Mouse (Mus musculus) neural tube, embryonic 14.5 days (tissue): ENCODE data around the gene Dvl2. TPM values are rescaled to one million over a fixed set of nuclear protein-coding genes. Genes with fewer than 3 reads are reported as not detected.

Source experiments
- ATAC-seq: fragments of 200-750 bp; cut with Nextera tagmentation; 2 replicates; pipeline ENCODE4 v1.8.0; 2017; ENCODE audit warnings: low read depth, mild to moderate bottlenecking, moderate TSS enrichment, moderate library complexity
- H3K27ac ChIP-seq: fragments of 300-500 bp; sonication (generic); 2 replicates; pipeline ENCODE4 v1.5.1; 2014; ENCODE audit warnings: low read depth, mild to moderate bottlenecking, control low read depth, low read length, moderate library complexity, mixed read lengths
- H3K27me3 ChIP-seq: fragments of 300-500 bp; sonication (generic); 2 replicates; pipeline ENCODE4 v1.6.1; 2014; ENCODE audit warnings: low read length; ENCODE audit not compliant: control insufficient read depth, insufficient read depth
- H3K36me3 ChIP-seq: fragments of 300-500 bp; sonication (generic); 2 replicates; pipeline ENCODE4 v1.6.1; 2014; ENCODE audit warnings: low read length, mixed read lengths; ENCODE audit not compliant: control insufficient read depth, insufficient read depth
- H3K4me1 ChIP-seq: fragments of 300-500 bp; sonication (generic); 2 replicates; pipeline ENCODE4 v1.6.1; 2014; ENCODE audit warnings: low read length; ENCODE audit not compliant: control insufficient read depth, insufficient read depth
- H3K4me2 ChIP-seq: fragments of 300-500 bp; sonication (generic); 2 replicates; pipeline ENCODE4 v1.6.1; 2014; ENCODE audit warnings: mild to moderate bottlenecking, low read depth, low read length, control low read depth
- H3K4me3 ChIP-seq: fragments of 300-500 bp; sonication (generic); 2 replicates; pipeline ENCODE4 v1.5.1; 2014; ENCODE audit warnings: low read depth, low read length, control low read depth, mixed read lengths
- H3K9ac ChIP-seq: fragments of 300-500 bp; sonication (generic); replicated peaks from 2 replicates; pipeline ENCODE4 v1.6.1; 2014; ENCODE audit warnings: low read depth, mild to moderate bottlenecking, control low read depth, low read length, mixed read lengths
- H3K9me3 ChIP-seq: fragments of 300-500 bp; sonication (generic); 2 replicates; pipeline ENCODE4 v1.6.1; 2016; ENCODE audit warnings: low read length; ENCODE audit not compliant: control insufficient read depth
- WGBS: fragments of 180-500 bp; shearing (Covaris S2); extraction: QIAGEN DNeasy Blood & Tissue Kit; methylation state at CpG from one replicate; pipeline ENCODE4 v1.1.7; 2014; 5-methylcytosine and 5-hydroxymethylcytosine counted together
- polyA plus RNA-seq: library from polyadenylated mRNA; unstranded; fragments of >200 nt; fragmentation: Nextera tagmentation; extraction: Ambion mirVana; gene quantifications from 2 replicates; pipeline ENCODE4 v1.2.1, GENCODE M21; 2014

Dvl2 gene
- polyA plus RNA-seq, 1 experiment from 2014 or later, result 19.0 TPM

DNA sequence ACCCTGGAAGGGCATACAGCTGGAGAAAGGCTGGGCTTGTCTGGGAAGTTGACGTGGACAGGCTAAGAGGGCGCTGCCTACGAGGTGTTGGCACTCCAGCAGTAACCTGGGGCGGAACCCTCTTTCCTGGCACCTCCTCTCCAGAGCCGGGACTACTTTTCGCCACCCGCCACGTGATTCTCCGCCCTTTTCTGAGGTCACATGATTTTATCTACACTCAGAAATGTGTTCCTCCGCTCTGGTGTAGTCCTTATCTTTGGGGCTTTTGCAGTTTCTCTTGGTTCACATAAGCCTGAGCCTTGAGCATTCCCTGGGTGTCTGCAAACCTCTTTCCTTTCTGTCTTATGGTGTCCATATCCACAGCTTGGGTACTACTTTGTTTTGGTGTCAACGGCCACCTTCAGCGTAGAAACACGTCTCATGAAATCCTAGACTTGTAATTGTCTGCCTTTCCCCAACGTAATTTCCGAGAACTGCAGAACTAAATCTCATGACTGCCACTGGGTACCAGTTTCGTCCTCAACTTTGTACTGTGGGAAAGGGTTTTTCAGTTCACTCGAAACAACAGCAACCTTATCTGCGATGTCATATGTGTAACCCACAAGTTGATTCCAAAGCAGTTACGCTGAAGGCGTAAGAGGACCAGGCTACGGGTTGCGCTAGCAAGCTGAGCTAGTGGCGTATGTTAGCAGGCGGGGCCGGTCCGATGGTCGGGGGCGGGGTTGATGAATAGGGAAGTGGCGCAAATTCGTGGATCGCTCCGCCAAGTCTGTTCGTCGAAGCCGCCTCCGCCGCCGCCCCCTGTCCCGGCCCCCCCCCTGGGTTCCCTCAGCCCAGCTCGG is 9.3 kb upstream of the Dvl2 start, which contains the start of gene Gabarap:
Gabarap (plus strand) TSS at position 294 of the 842 bp plus-strand sequence.
- H3K27ac ChIP-seq, result peak within 1 kb of the TSS; percentile 90
- H3K4me2 ChIP-seq, result peak within 1 kb of the TSS; percentile 78
- WGBS, result under 1% methylated on average over 40 of the region's 40 CpGs
- peak; percentile 74 for ATAC-seq
- H3K27me3 ChIP-seq, result no peaks in the 10 kb centered on the region
- peak within 1 kb of the TSS; percentile 55 for H3K4me3 ChIP-seq
- peaks cover 12% of the 10 kb centered on the region; the same call in 1 of the 2 replicates for H3K4me1 ChIP-seq
- H3K9ac ChIP-seq, result peak within 1 kb of the TSS; percentile 76
- H3K9me3 ChIP-seq, result no peaks in the 10 kb centered on the region
- peaks cover 43% of the 10 kb centered on the region for H3K36me3 ChIP-seq

DNA sequence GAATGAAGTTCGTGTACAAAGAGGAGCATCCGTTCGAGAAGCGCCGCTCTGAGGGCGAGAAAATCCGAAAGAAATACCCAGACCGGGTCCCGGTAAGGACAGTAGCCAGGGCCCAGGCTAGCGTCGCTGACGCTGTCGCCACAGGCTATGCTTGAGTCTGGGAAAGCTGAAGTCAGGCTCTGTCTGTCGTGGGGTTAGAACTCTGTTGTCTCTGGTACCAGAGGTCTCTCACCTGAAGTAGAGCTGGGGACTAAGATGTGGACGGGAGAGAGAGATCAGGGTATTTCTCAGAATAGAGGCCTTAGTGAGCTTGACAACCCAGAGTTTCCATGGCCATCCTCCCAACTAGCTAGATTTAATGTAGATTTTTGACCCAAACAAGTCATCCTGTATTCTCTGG is 8.7 kb upstream of the Dvl2 start:
- Histone ChIP-seq H3K9me3 (no peaks in the 10 kb centered on the region), H3K27ac (peak overlapping the region; percentile 90), H3K4me3 (peak overlapping the region; percentile 55), H3K36me3 (peaks cover 37% of the 10 kb centered on the region), H3K27me3 (no peaks in the 10 kb centered on the region), H3K4me2 (peak overlapping the region; percentile 78), H3K9ac (peak overlapping the region; percentile 76), H3K4me1 (peaks cover 12% of the 10 kb centered on the region; the same call in 1 of the 2 replicates)
- WGBS, result under 1% methylated on average over 15 of the region's 15 CpGs
- no peak for ATAC-seq

DNA sequence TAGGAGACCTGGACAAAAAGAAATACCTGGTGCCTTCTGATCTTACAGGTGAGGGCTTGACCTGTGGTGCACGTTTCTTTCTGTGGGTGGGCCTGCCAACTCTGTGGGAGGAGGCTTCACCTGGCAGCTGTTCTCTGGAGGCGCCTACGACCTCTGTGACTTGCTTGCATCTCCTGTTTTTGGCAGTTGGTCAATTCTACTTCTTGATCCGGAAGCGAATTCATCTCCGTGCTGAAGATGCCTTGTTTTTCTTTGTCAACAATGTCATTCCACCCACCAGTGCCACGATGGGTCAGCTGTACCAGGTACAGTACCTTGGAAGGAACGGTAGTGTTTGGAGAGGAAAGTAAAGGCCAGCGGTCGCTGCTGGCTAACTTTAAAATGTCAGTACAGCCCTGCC is 8.0 kb upstream of the Dvl2 start:
- WGBS, result 87% methylated on average over 10 of the region's 10 CpGs
- H3K9me3 ChIP-seq, result no peaks in the 10 kb centered on the region
- H3K4me2 ChIP-seq, result peak overlapping the region; percentile 78
- H3K27ac ChIP-seq, result no peak overlapping the region
- H3K4me3 ChIP-seq, result peak overlapping the region; percentile 55
- ATAC-seq, result no peak
- no peaks in the 10 kb centered on the region for H3K27me3 ChIP-seq
- H3K36me3 ChIP-seq, result peaks cover 37% of the 10 kb centered on the region
- peaks cover 14% of the 10 kb centered on the region; the same call in 1 of the 2 replicates for H3K4me1 ChIP-seq
- peak overlapping the region; percentile 76; the same call in 1 of the 2 replicates for H3K9ac ChIP-seq

DNA sequence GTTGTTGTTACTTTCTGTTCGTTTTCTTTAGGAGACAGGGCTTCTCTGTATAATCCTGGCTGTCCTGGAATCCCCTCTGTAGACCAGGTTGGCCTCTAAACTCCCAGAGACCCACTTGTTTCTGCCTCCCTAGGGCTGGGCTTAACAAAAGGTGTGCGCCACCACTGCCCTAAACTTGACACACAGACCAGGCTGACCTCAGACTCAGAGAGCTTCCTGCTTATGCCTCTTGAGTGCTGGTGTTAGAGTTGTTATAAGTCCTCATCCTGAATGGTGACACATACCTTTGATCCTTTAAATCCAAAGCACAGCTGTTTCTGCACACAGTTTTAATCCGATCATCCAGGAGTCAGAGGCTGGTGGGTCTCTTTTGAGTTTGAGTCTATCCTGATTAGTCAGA is 7.5 kb upstream of the Dvl2 start:
- H3K9ac ChIP-seq, result no peak overlapping the region
- H3K9me3 ChIP-seq, result no peaks in the 10 kb centered on the region
- H3K36me3 ChIP-seq, result peaks cover 32% of the 10 kb centered on the region
- peaks cover 19% of the 10 kb centered on the region; the same call in 1 of the 2 replicates for H3K4me1 ChIP-seq
- H3K4me3 ChIP-seq, result peak overlapping the region; percentile 55; the same call in 1 of the 2 replicates
- peak overlapping the region; percentile 78; the same call in 1 of the 2 replicates for H3K4me2 ChIP-seq
- whole genome bisulfite sequencing, result 90% methylated on average over 3 of the region's 3 CpGs
- ATAC-seq, result no peak
- no peaks in the 10 kb centered on the region for H3K27me3 ChIP-seq
- H3K27ac ChIP-seq, result no peak overlapping the region

DNA sequence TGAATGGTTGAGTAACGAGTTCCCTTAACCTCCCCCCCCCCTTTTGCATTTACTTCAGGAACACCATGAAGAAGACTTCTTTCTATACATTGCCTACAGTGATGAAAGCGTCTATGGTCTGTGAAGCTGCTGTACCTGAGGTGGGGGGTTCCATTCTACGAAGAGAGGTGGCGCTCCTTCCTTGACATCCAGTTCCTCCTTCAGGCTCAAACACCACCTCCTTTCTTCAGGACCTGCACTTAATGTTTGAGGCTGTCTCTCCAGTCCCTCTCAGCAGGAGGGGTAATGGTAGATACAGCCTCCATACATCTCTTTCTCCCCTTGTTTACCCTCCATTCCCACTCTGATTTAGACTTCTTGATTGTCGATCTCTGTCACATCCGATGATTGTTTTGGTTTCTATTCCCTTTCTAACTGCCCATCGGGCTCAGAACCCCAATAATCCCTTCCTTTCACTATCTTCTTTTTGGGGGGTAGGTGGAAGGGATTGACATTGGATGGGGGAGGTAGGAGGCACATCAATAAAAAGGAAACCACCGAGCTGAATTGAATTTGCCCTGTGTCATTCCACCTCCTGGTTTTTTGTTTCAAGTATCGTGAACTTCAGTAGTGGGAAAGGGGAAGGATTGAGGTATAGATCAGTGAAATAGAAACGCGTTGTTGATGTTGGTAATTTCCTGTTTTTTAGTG is 5.8 kb upstream of the Dvl2 start:
- H3K9me3 ChIP-seq, result no peaks in the 10 kb centered on the region
- no peak overlapping the region for H3K27ac ChIP-seq
- no peak overlapping the region for H3K4me3 ChIP-seq
- no peak for ATAC-seq
- no peaks in the 10 kb centered on the region for H3K27me3 ChIP-seq
- no peak overlapping the region for H3K4me2 ChIP-seq
- H3K36me3 ChIP-seq, result peaks cover 36% of the 10 kb centered on the region
- no peak overlapping the region for H3K9ac ChIP-seq
- 85% methylated on average over 11 of the region's 11 CpGs for WGBS
- H3K4me1 ChIP-seq, result peaks cover 22% of the 10 kb centered on the region; the same call in 1 of the 2 replicates

GRCm38 (mm10) chr11:69995391-69995960 is 4.9 kb upstream of the Dvl2 start, which contains the start of gene Phf23:
TSS of gene Phf23 (plus strand) at chr11:69995777.
- peak; percentile 78 for ATAC-seq
- Histone ChIP-seq H3K9ac (peak within 1 kb of the TSS; percentile 78), H3K27me3 (no peaks in the 10 kb centered on the region), H3K27ac (peak within 1 kb of the TSS; percentile 93), H3K4me1 (peaks cover 24% of the 10 kb centered on the region; the same call in 1 of the 2 replicates), H3K9me3 (no peaks in the 10 kb centered on the region), H3K4me2 (peak within 1 kb of the TSS; percentile 64), H3K36me3 (peaks cover 34% of the 10 kb centered on the region), H3K4me3 (peak within 1 kb of the TSS; percentile 85)
- 0% methylated on average over 36 of the region's 36 CpGs for WGBS

DNA sequence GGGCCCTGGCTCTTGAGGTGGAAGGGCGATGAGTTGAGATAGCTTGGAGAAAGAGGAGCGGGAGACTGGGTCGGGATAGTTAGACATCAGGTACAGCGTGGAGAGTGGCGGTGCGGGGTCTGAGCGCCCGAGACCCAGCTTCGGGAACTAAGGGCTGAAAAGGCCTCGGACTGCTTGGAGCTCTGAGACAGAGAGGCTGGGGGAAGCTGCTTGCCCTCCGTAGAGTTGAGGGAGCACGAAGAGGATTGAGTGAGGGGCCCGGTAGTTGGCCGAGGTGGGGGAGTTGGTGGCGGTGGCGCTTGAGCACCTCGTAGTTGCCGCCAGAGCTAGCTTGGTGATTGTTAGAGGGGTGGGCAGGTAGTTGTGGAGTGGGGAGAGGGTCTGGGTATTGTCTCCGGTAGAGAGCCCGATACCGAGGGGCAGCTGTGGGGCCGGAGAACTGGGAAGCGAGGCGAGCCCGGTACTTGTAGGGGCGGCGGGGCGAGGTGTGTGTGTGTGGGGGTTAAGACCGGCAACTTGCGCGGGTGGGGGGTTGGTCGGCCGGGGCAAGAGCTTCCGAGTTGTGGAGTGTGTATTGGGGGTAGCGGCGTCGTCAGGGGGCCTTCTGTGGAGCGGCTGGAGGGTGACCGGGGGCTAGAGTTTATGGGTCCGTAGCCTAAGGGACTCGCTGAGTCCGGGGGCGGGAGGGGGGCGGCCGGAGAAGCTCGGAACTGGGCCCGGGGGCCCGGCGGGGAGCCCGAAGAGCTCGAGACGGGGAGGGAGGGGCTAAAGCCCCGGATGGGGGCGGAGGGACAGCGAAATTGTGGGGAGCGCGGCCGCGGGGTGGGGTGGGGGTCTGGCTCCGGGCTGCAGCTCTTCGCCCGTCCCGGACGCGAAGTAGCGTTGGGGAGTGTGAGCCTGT is 4.0 kb upstream of the Dvl2 start:
- Histone ChIP-seq H3K9ac (peak overlapping the region; percentile 78), H3K27ac (peak overlapping the region; percentile 93), H3K4me3 (peak overlapping the region; percentile 85), H3K9me3 (no peaks in the 10 kb centered on the region), H3K27me3 (no peaks in the 10 kb centered on the region), H3K4me1 (peaks cover 22% of the 10 kb centered on the region; the same call in 1 of the 2 replicates), H3K36me3 (peaks cover 34% of the 10 kb centered on the region), H3K4me2 (peak overlapping the region; percentile 64)
- 1% methylated on average over 65 of the region's 66 CpGs for WGBS
- ATAC-seq, result peak; percentile 1

GRCm38 (mm10) chr11:69997070-69997509 is 3.3 kb upstream of the Dvl2 start:
- H3K27ac ChIP-seq, result peak overlapping the region; percentile 93

More at GRCm38 (mm10) chr11:69997070-69997509, 3.3 kb upstream of the Dvl2 start:
- peaks cover 34% of the 10 kb centered on the region for H3K36me3 ChIP-seq
- H3K9ac ChIP-seq, result peak overlapping the region; percentile 78
- H3K4me3 ChIP-seq, result peak overlapping the region; percentile 85
- peak overlapping the region; percentile 64 for H3K4me2 ChIP-seq
- ATAC-seq, result no peak
- 2% methylated on average over 26 of the region's 44 CpGs for WGBS
- no peaks in the 10 kb centered on the region for H3K27me3 ChIP-seq
- no peaks in the 10 kb centered on the region for H3K9me3 ChIP-seq
- peaks cover 29% of the 10 kb centered on the region for H3K4me1 ChIP-seq
